Mouse (Mus musculus): ENCODE measurements around the gene Map2k6. TPM values are rescaled to one million over a fixed set of nuclear protein-coding genes. Genes with fewer than 3 reads are reported as not detected.

Gene Map2k6
- polyA plus RNA-seq, 1 experiment, result 0.36 TPM

DNA sequence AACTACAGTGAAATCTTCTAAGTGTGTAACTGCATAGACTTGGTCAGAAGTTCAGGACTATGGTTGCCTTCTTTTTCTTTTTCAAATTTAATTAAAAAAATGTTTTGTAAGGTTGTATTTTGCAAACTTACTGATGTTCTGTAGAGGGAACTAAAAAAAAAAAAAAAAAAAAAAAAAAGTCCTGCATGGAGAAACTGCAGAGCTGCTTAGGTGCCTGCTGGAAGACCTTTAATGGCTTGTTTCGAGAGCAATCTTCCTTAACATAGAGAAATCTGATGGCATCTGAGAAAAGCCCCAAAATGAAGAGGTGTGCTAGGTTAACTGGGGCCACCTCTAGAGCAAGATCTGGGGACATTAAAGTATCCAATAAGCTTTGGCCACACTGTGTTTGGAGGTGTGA, 1.4 kb downstream of the Map2k6 start:
- TF ChIP-seq FLI1 (IDR thresholded peaks at IDR 0.05; ENCODE audit: low read length) (no peak), GATA1 (IDR thresholded peaks at IDR 0.05; ENCODE audit: borderline replicate concordance, low read length) (no peak)
- H3K9me3 ChIP-seq, result 0 out of 2 replicates have a peak, but pooled peaks cover 4% of the 10 kb centered on the region
- H3K4me3 ChIP-seq (replicated peaks), result peak overlapping the region; percentile 93
- H3K36me3 ChIP-seq (replicated peaks; ENCODE audit: low read length), result no peaks in the 10 kb centered on the region
- peaks cover 5% of the 10 kb centered on the region for H3K27me3 ChIP-seq (replicated peaks)
- H3K4me1 ChIP-seq, result peaks cover 22% of the 10 kb centered on the region

DNA sequence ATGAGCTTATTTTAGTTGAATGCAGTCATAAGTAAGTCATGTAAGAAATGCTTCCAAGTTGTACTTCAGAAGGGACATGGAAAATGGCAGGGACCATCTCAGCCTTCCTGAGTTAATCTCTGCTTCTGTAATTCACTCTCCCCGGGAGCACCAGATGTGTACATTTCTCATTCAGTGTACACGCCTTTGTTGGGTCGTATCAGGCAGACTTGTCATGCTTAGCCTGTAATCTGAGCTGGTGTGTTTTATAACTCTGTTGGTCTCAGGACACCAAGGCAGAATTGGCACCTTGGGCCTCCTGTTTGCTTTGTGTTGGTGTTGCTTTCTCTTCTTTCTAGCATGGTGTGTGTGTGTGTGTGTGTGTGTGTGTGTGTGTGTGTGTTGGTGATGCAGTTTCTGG, 3.7 kb downstream of the Map2k6 start:
- TF ChIP-seq FLI1 (IDR thresholded peaks at IDR 0.05; ENCODE audit: low read length), result no peak
- TF ChIP-seq GATA1 (IDR thresholded peaks at IDR 0.05; ENCODE audit: borderline replicate concordance, low read length), result no peak
- Histone ChIP-seq H3K36me3 (replicated peaks; ENCODE audit: low read length) (no peaks in the 10 kb centered on the region), H3K9me3 (no peaks in the 10 kb centered on the region), H3K4me1 (peaks cover 26% of the 10 kb centered on the region), H3K4me3 (replicated peaks) (no peak overlapping the region), H3K27me3 (replicated peaks) (peaks cover 2% of the 10 kb centered on the region)

DNA sequence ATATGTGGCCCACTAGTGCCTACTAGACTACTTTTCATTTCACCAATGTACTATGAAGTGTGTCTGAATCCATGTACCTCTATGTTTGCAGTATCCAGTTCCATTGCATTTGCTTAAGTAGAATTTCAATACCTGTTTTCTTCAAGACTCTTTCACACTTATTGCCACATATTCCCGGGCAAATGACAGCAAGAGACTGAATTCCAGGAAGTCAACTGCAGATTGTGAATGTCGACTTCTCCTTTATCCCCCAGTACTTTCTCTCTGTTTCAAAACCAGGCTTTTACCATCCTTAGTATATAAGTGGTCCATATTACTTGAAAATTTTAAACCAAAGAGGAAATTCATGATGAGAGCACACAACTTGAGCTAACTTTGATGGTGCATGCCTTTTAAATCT, 4.7 kb downstream of the Map2k6 start:
- peaks cover 26% of the 10 kb centered on the region for H3K4me1 ChIP-seq
- no peaks in the 10 kb centered on the region for H3K9me3 ChIP-seq
- no peak overlapping the region for H3K4me3 ChIP-seq (replicated peaks)
- H3K27me3 ChIP-seq (replicated peaks), result no peaks in the 10 kb centered on the region
- TF ChIP-seq GATA1 (IDR thresholded peaks at IDR 0.05; ENCODE audit: borderline replicate concordance, low read length) (no peak), FLI1 (IDR thresholded peaks at IDR 0.05; ENCODE audit: low read length) (no peak)
- H3K36me3 ChIP-seq (replicated peaks; ENCODE audit: low read length), result no peaks in the 10 kb centered on the region

GRCm38 (mm10) chr11:110405607-110406006, 6.7 kb downstream of the Map2k6 start:
- no peak for TF ChIP-seq FLI1 (IDR thresholded peaks at IDR 0.05; ENCODE audit: low read length)
- TF ChIP-seq GATA1 (IDR thresholded peaks at IDR 0.05; ENCODE audit: borderline replicate concordance, low read length), result no peak
- H3K9me3 ChIP-seq, result no peaks in the 10 kb centered on the region
- H3K4me1 ChIP-seq, result peaks cover 11% of the 10 kb centered on the region
- no peaks in the 10 kb centered on the region for H3K36me3 ChIP-seq (replicated peaks; ENCODE audit: low read length)
- H3K27me3 ChIP-seq (replicated peaks), result no peaks in the 10 kb centered on the region
- H3K4me3 ChIP-seq (replicated peaks), result no peak overlapping the region

DNA sequence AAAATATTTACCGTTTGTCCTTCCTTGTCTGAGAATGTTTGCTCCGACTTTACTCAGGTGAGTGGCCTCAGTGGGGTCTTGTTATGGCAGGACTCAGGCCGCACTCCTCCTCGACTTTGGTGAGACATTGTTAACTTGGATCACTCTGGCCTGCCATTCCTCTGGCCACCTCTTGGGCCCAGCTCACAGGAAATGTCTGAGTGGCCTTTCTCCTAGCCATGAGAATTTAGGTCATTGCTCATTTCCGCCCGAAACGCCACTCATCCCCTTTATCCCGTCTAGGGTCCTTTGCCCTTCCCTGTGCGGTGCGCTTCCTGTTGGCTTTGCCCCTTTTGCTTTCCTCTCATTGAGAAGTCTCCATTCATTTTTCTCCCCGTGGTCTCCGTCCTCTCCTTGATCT, 10.2 kb downstream of the Map2k6 start:
- Histone ChIP-seq H3K4me1 (peaks cover 4% of the 10 kb centered on the region; the same call in 1 of the 2 replicates), H3K27me3 (replicated peaks) (no peaks in the 10 kb centered on the region), H3K9me3 (no peaks in the 10 kb centered on the region), H3K4me3 (replicated peaks) (no peak overlapping the region), H3K36me3 (replicated peaks; ENCODE audit: low read length) (no peaks in the 10 kb centered on the region)
- TF ChIP-seq GATA1 (IDR thresholded peaks at IDR 0.05; ENCODE audit: borderline replicate concordance, low read length), result no peak
- no peak for TF ChIP-seq FLI1 (IDR thresholded peaks at IDR 0.05; ENCODE audit: low read length)

DNA sequence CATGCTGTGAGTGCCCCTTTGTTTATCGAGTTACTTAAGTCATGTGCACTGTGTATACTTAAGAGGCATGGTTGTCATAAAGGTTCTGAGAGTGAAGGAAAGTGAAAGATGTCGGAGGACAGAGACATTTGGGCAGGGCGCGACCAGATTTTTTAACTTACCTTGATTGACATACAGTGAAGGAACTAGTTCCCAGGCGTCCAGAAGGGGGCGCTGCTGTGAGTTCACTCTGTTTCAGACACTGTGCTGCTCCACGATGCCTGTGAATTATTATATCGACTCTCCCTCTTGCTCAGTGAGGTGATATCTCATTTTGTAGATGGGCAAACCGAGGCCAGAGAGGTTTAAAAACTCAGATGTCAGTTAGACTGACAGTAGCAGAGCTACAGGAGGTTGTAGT, 10.9 kb downstream of the Map2k6 start:
- Histone ChIP-seq H3K36me3 (replicated peaks; ENCODE audit: low read length) (no peaks in the 10 kb centered on the region), H3K9me3 (no peaks in the 10 kb centered on the region), H3K4me3 (replicated peaks) (no peak overlapping the region), H3K4me1 (peaks cover 4% of the 10 kb centered on the region; the same call in 1 of the 2 replicates), H3K27me3 (replicated peaks) (no peaks in the 10 kb centered on the region)
- TF ChIP-seq GATA1 (IDR thresholded peaks at IDR 0.05; ENCODE audit: borderline replicate concordance, low read length) (no peak), FLI1 (IDR thresholded peaks at IDR 0.05; ENCODE audit: low read length) (no peak)

- H3K36me3 ChIP-seq (replicated peaks; ENCODE audit: low read length), result no peaks in the 10 kb centered on the region
- no peaks in the 10 kb centered on the region for H3K27me3 ChIP-seq (replicated peaks)
- peaks cover under 1% of the 10 kb centered on the region; the same call in 1 of the 2 replicates for H3K4me1 ChIP-seq
- TF ChIP-seq GATA1 (IDR thresholded peaks at IDR 0.05; ENCODE audit: borderline replicate concordance, low read length), result no peak
- H3K4me3 ChIP-seq (replicated peaks), result no peak overlapping the region
- H3K9me3 ChIP-seq, result no peaks in the 10 kb centered on the region
Measured at GRCm38 (mm10) chr11:110411596-110411995, 12.7 kb downstream of the Map2k6 start.

- no peaks in the 10 kb centered on the region for H3K36me3 ChIP-seq (replicated peaks; ENCODE audit: low read length)
- peaks cover 3% of the 10 kb centered on the region; the same call in 1 of the 2 replicates for H3K4me1 ChIP-seq
- H3K4me3 ChIP-seq (replicated peaks), result no peak overlapping the region
- TF ChIP-seq GATA1 (IDR thresholded peaks at IDR 0.05; ENCODE audit: borderline replicate concordance, low read length) (no peak), FLI1 (IDR thresholded peaks at IDR 0.05; ENCODE audit: low read length) (no peak)
- no peaks in the 10 kb centered on the region for H3K27me3 ChIP-seq (replicated peaks)
- no peaks in the 10 kb centered on the region for H3K9me3 ChIP-seq
Measured at GRCm38 (mm10) chr11:110414263-110414662, 15.3 kb downstream of the Map2k6 start.

- Histone ChIP-seq H3K27me3 (replicated peaks) (no peaks in the 10 kb centered on the region), H3K9me3 (no peaks in the 10 kb centered on the region)
- TF ChIP-seq GATA1 (IDR thresholded peaks at IDR 0.05; ENCODE audit: borderline replicate concordance, low read length), result no peak
- TF ChIP-seq FLI1 (IDR thresholded peaks at IDR 0.05; ENCODE audit: low read length), result no peak
Measured at GRCm38 (mm10) chr11:110416691-110417090, 17.8 kb downstream of the Map2k6 start.

DNA sequence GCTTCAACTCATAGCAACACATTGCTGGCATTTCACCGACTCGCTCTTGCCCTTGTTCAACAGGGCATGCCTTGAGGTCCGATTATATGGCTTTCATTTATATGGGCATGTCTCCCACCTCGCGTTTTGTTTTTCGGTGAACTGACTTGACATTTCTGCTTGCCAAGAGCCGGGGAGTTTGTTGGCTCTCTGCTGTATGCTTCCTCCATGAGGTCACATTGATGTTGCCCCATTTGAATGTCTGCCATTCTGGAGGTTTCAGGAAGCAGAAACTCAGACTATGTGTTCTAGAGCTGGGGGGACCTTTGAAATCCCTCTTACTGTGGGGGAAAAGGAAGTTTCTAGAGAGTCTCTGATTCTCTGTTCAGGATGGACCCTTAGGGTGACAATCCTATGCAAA, 21.5 kb downstream of the Map2k6 start:
- H3K27me3 ChIP-seq (replicated peaks), result no peaks in the 10 kb centered on the region
- H3K4me1 ChIP-seq, result peaks cover 13% of the 10 kb centered on the region
- H3K36me3 ChIP-seq (replicated peaks; ENCODE audit: low read length), result no peaks in the 10 kb centered on the region
- TF ChIP-seq FLI1 (IDR thresholded peaks at IDR 0.05; ENCODE audit: low read length), result no peak
- TF ChIP-seq GATA1 (IDR thresholded peaks at IDR 0.05; ENCODE audit: borderline replicate concordance, low read length), result no peak
- H3K4me3 ChIP-seq (replicated peaks), result no peak overlapping the region
- H3K9me3 ChIP-seq, result no peaks in the 10 kb centered on the region

More at GRCm38 (mm10) chr11:110416691-110417090, 17.8 kb downstream of the Map2k6 start:
- Histone ChIP-seq H3K36me3 (replicated peaks; ENCODE audit: low read length) (no peaks in the 10 kb centered on the region), H3K4me3 (replicated peaks) (no peak overlapping the region), H3K4me1 (peaks cover 3% of the 10 kb centered on the region; the same call in 1 of the 2 replicates)

Data from megakaryocyte, embryonic 14.5 days (primary cell).